Mouse (Mus musculus) spleen, adult 2 months (tissue): ENCODE data around the gene Map2k1.

Experiments
- CTCF ChIP-seq: fragments of 200-500 bp; IDR thresholded peaks from 2 replicates; pipeline ENCODE4 v1.5.1; 2011; ENCODE audit warnings: mild to moderate bottlenecking, inconsistent platforms; ENCODE audit not compliant: insufficient read depth, insufficient read length, insufficient replicate concordance; ENCODE audit errors: extremely low read depth
- POLR2A ChIP-seq: fragments of 200-500 bp; IDR thresholded peaks from 2 replicates; pipeline ENCODE4 v1.6.1; 2011; ENCODE audit warnings: low read depth, low read length, inconsistent platforms

- TF ChIP-seq CTCF (no peak), POLR2A (no peak)
Measured at GRCm38 (mm10) chr9:64240116-64240515, 13.3 kb downstream of the Map2k1 start.
